Mouse (Mus musculus) brown adipose tissue, adult 24 weeks (tissue): ENCODE results near the gene Ddi2. TPM values are rescaled to one million over a fixed set of nuclear protein-coding genes. Genes with fewer than 3 reads are reported as not detected.

Experiments
- H3K27ac ChIP-seq: fragments of 200-500 bp; replicated peaks from 2 replicates; pipeline ENCODE4 v1.5.1; 2012; ENCODE audit warnings: low read depth, mild to moderate bottlenecking, low read length
- H3K4me1 ChIP-seq: fragments of 200-500 bp; 2 replicates; pipeline ENCODE4 v1.6.1; 2012; ENCODE audit warnings: low read length, mixed read lengths; ENCODE audit not compliant: control insufficient read depth, insufficient read depth, insufficient read length
- H3K4me3 ChIP-seq: fragments of 200-500 bp; 2 replicates; pipeline ENCODE4 v1.5.1; 2012; ENCODE audit warnings: low read depth, mild to moderate bottlenecking, low read length, moderate library complexity; ENCODE audit not compliant: insufficient read depth
- polyA plus RNA-seq: library from polyadenylated mRNA; stranded (reverse); fragments of >200 nt; gene quantifications from 2 replicates; pipeline ENCODE4 v1.2.4, GENCODE M21; 2012; ENCODE audit not compliant: missing spikeins, insufficient read depth, insufficient read length

The Ddi2 gene
- polyA plus RNA-seq, 1 experiment, result 9.4 TPM

DNA sequence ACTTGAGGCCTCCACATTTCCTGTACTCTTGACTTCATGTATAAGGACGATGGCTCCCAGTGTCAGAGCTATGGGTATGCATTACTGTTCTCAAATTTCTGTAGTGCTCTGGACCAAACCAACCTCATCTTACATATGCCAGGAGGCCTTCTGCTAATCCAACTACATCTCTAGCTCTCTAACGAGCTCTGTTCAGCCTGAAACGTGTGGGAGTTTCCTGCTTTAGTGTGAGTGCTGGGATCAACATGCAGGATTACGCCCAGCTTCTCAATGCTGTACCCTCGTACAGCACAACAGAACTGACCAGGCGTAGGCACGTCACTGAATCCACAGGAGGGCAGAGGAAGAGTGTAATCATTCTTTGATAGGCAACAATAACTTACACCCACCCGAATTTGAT is 36.7 kb downstream of the Ddi2 start:
- Histone ChIP-seq H3K27ac (no peak overlapping the region), H3K4me1 (peaks cover 4% of the 10 kb centered on the region; the same call in 1 of the 2 replicates), H3K4me3 (no peak overlapping the region)

DNA sequence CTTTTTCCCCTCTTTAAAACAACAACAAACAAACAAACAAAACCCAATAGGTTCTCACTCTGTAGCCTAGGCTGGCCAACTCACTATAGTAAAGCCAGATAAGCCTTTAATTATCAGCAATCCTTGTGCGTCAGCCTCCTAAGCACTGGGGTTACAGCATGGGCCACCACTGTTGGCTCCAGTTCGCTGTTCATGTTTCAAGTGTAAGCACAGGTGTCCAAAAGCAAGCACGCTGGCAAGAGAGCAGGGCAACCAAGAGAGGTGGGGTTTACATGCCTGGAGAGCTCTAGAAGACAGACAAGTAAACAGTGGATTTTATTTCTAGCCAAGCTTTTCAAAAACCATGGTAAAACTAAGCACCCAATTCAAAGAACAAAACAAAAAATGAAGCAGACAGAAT is 37.1 kb downstream of the Ddi2 start:
- peaks cover 4% of the 10 kb centered on the region; the same call in 1 of the 2 replicates for H3K4me1 ChIP-seq
- no peak overlapping the region for H3K4me3 ChIP-seq

DNA sequence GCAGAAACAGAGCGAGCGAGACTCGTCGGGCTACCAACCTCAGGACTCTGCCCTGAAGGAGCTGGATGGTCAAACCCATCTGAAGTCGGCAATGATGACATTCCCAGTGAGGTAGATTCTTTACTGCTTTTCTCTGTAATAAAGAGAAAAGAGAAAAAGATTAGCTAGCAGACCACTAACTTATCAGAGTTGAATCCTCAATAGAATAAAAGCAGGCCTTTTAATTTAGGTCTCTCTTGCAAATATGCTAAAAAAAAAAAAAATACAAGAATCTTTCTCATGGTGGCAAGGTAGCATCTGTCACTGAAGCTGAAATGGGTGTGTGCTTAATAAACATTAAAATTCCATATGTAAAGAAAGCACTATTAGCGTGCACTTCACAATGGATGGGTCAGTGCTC is 37.7 kb downstream of the Ddi2 start, which contains the start of gene Rsc1a1:
Gene Rsc1a1, minus strand, starts transcription at position 101 of the 400 bp plus-strand sequence.
- Histone ChIP-seq H3K4me1 (peaks cover 4% of the 10 kb centered on the region; the same call in 1 of the 2 replicates), H3K4me3 (no peak within 1 kb of the TSS), H3K27ac (no peak within 1 kb of the TSS)

More for the DNA sequence above, 37.1 kb downstream of the Ddi2 start:
- H3K27ac ChIP-seq, result no peak overlapping the region

DNA sequence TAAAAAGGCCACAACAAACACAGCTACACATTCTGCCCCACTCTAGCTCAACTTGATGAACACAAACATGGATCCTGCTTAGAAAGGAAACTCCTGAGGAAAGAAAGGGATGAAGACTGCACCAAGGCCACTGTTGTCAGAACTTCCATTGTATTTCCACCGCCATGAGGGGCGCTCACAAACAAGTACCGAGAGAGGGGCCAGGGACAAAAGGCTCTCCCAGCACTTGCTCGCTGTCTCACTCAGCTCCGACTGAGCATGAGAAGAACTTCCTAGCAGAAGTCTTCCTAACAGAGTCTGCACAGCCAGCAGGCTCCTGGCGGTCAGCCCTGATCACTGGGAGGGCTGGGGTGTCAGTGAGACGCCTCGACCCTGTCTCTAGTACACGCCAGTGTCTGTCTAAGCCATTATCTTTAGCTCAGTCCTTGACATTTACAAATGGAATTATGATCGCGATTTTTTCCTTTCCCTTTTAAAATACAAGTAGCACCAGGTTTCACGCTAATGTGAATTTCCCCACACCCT is 40.5 kb downstream of the Ddi2 start:
- peaks cover 4% of the 10 kb centered on the region; the same call in 1 of the 2 replicates for H3K4me1 ChIP-seq

DNA sequence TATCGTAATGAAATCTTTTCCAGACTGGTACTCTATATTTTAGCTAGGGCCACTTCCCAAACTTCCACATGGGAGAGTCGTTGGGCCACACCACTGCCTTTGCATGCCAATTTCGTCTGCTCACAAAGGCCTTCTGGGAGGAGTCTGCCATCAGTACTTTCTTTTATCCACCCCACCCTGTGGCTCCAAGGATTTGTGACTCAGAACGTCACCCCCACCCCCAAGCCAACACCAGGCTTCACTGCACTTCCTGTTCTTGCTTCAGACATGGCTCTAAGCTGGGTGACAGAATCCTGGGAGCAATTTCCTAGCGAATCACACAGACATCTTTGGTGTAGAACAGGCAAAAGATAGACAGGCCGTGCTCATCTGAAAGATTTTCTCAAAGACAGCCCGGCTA is 41.5 kb downstream of the Ddi2 start:
- Histone ChIP-seq H3K4me1 (peaks cover 4% of the 10 kb centered on the region; the same call in 1 of the 2 replicates), H3K27ac (0 out of 2 replicates have a peak overlapping the region, but pooled peaks have one; percentile 18), H3K4me3 (no peak overlapping the region)

More for the DNA sequence above, 40.5 kb downstream of the Ddi2 start:
- H3K27ac ChIP-seq, result no peak overlapping the region
- H3K4me3 ChIP-seq, result no peak overlapping the region

DNA sequence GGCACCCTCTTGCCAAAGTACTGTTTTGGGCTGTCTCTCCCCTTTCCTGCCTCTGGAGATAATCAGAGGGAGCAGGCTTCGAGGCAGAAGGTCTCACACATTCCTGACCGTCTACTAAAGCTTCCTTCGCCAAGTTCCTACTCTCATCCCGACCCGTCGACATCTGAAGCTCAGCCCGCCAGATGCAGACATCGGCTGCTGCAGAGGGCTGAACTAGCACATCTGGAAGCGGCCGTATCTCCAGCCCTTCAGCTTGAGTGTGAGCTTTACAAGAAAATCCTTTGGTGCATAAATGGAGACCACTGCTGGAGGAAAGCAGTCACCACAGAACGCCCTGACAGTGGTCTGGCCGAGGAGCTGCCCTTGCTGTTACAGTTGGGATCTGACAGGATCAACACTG is 42.3 kb downstream of the Ddi2 start:
- Histone ChIP-seq H3K4me1 (peaks cover 4% of the 10 kb centered on the region; the same call in 1 of the 2 replicates), H3K4me3 (no peak overlapping the region), H3K27ac (no peak overlapping the region)

DNA sequence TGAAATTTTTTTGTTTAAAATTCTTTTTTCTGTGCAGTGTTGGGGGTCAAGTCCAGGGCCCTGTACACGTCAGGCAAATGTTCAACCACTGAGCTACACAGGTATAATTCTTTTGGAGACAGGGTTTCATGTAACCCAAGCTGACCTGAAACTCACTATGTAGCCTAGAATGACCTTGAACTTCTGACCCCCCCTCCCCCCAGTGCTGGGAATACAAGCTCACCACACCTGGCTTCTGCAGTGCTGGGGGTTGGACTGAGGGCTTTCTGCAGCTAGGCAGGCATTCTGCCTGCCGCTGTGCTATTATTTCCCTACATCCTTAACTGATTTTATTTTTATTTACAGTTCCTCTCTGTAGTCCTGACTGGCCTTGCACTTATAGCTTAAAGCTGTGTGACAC is 44.2 kb downstream of the Ddi2 start:
- H3K4me3 ChIP-seq, result no peak overlapping the region
- no peak overlapping the region for H3K27ac ChIP-seq
- peaks cover 4% of the 10 kb centered on the region; the same call in 1 of the 2 replicates for H3K4me1 ChIP-seq

DNA sequence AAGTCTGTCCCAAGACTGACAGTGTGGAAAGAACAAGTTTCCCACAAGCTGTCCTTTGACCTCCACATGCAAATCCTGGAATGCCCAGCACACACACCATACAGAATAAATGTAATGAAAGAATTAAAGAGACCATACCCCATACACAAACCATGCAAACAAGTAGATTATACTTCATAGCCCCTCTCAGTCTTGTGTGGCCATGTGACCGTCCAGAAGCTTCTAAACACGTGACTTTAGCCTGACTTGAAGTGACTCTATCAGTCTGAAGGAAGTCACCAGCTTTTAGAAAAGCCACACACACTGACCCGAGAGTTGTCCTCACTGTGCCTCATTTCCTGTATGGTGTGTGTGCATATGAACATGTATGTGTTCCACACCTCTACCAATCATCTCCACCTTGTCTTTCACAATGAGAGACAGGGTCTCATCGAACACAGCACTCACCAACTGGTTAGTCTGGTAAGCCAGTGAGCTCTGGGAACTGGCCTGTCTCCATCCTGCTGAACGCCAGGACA is 46.7 kb downstream of the Ddi2 start:
- no peak overlapping the region for H3K27ac ChIP-seq
- H3K4me3 ChIP-seq, result no peak overlapping the region
- no peaks in the 10 kb centered on the region for H3K4me1 ChIP-seq

DNA sequence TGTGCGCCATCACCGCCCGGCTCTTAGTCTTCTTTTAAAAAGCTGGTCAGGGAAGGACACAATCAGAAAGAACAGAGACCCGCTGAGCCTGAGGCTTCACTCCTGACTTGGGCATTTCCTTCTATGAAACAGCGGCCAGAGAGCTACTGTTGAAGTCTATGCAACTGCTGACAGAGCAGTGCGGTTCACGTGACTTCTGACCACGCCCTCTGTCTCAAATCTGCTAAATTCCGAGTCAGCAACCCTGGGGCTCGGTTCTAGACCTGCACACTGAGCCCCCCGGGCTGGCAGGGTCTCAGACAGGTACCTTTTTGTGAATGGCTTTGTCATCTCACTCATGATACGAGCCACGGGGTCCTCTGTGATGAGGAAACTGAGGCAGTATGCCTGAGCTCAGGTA is 50.9 kb downstream of the Ddi2 start:
- no peak overlapping the region for H3K4me3 ChIP-seq
- H3K27ac ChIP-seq, result no peak overlapping the region
- H3K4me1 ChIP-seq, result no peaks in the 10 kb centered on the region

DNA sequence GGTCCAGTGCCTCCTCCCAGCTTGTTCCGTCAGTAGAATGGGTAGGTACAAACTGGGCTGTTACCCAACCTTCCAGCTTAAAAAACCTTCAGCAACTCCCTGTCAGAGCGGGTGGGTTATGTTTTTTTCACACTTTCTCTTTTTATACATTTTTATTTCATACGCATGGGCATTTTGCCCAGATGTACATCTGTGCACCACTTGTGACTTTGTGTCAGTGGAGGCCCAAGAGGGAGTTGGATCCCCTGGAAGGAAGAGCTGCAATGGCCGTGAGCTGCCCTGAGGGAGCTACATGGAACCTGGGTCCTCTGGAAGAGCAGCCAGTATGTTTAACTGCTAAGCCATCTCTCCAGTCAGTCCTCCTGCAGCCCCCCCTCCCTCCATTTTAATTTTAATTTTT is 51.8 kb downstream of the Ddi2 start:
- Histone ChIP-seq H3K4me3 (no peak overlapping the region), H3K27ac (no peak overlapping the region), H3K4me1 (peaks cover 3% of the 10 kb centered on the region; the same call in 1 of the 2 replicates)

DNA sequence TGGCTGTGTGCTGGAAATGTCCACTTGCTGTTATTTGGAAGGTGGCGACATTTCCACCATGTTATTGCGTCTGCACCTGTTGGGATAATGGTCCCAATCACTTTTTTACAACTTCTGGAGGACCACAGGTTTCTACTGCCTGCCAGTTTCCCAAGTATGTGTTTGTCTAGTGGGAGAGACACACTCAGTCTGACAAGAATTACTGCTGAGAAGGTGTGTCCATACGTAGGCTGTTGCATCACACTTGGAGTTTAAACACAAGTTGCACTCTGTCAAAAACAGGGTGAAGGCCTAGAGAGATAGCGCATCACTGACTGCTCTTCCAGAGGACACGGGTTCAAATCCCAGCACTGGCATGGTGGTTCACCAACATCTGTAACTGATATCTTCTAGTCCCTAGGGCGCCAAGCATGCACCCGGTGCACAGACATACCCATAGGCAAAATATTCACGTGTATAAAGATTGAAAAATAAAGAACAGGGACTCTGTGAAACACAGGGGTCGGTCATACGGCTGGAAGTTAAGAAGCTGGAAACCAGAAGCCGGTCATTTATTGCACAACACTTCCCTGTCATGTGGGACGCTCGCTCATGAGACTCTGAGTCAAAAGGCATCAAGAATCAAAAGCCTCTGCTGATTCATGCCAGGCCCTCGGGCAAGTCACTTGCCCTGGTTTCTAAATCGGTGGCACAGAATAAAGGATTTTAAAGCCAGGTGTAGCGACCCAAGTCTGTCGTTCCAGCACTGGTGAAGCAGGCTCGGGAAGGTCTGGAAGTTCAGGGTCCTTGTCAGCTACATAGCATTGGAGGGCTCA is 53.1 kb downstream of the Ddi2 start:
- peaks cover 3% of the 10 kb centered on the region; the same call in 1 of the 2 replicates for H3K4me1 ChIP-seq
- no peak overlapping the region for H3K4me3 ChIP-seq
- peak overlapping the region; percentile 75 for H3K27ac ChIP-seq

DNA sequence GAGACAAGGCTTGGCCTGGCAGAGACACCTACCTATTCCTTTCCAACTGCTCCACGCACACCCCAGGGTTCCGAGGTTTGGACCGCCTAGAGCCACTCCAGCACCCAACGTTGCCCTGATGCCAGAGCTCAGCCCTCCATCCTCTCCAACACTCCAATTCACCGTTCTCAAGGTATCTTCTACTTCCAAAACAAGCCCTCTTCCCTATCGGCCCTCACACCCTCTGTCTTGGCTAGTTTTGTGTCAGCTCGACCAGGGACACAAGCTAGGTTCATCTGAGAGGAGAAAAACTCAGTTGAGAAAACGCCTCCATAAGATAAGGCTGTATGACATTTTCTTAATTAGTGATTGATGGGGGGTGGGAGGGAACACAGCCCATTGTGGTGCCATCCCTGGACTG is 58.4 kb downstream of the Ddi2 start, which contains the start of gene Plekhm2:
Gene Plekhm2, minus strand, starts transcription at position 101 of the 400 bp plus-strand sequence.
- H3K27ac ChIP-seq, result peak within 1 kb of the TSS; percentile 54
- H3K4me3 ChIP-seq, result peak within 1 kb of the TSS; percentile 72
- H3K4me1 ChIP-seq, result peaks cover 13% of the 10 kb centered on the region

DNA sequence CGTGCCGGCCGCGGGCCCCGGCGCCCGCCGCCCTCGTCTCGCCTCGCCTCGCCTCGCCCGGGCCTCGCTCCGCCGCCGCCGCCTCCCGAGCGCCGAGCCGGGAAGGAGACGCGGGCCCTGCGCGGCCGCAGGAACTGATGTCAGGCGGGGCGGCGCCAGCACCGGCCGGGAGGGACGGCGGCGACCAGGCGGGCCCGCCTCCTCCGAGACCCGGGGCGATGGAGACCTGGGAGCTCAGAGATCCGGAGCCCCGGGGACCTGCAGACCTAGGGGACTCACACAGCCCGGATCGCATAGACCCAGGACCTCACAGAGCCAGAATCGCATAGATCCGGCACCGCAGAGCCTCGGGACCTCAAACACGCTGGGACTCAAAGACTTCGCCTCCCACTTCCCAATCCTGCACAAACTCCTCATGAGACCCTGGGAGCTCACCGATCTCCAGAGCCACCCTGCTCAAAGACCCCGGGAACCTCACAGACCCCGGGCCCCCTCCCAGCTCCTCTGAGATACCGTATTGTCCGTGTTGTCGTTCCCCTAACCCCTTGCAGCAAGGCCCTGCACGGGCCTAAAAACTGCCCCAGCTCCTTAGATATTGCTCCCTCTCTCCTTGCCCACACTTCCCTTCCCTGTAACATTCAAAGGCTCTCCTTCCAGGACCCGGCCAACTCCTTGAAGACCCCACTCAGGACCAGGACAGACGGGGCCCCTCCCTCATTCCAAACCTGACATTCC is 59.0 kb downstream of the Ddi2 start:
- H3K4me1 ChIP-seq, result peaks cover 13% of the 10 kb centered on the region
- H3K27ac ChIP-seq, result peak overlapping the region; percentile 54
- peak overlapping the region; percentile 72 for H3K4me3 ChIP-seq

DNA sequence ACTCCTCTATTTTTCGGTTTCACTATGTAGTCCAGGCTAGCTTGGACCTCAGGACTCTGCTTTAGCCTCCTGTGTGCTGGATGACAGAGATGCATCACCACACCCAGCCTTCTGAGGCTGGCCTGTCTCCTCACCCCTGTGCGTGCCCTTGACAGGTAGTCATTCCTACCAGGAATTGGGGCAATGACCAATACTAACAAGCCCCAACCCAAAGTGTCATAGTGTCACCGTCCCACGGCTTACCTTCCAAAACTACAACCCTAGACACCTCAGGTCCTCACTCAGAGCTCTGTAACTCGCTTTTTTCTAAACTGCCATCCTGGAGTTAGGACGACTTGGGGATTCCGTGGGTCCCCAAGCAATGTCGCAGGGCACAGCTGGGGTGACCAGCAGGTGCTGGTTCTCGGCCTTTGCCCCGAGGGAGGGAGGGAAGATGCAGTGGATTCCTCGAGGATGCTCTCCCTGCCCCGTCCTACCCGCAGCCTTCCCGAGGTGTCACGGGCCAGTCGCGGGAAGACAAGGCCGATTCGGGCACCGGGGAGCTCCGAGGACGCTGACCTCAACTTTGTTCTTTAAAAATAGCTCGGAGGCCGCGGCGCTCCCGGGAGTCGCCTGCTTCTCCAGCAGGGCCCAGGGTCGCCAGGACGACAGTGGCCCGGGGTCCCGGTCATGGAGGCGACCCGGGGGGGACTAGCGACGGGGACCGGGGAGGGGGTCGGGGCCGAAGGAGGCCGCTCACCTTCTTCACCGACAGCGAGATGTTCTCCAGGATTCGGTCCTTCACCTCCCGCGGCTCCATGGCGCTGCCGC is 59.9 kb downstream of the Ddi2 start:
- peak overlapping the region; percentile 72 for H3K4me3 ChIP-seq
- peaks cover 13% of the 10 kb centered on the region for H3K4me1 ChIP-seq
- H3K27ac ChIP-seq, result peak overlapping the region; percentile 40; the same call in 1 of the 2 replicates
